Mouse (Mus musculus) urinary bladder, postnatal 14 days (tissue): ENCODE data around the gene Pigc.

Experiments
- DNase-seq: peaks from one replicate; pipeline ENCODE4 v3.0.0; 2021; ENCODE audit warnings: low spot score

Gene Pigc

GRCm38 (mm10) chr1:161976255-161977182 lies 7.5 kb downstream of the Pigc start:
- peak; percentile 83 for DNase-seq

- no peak for DNase-seq
These were observed 8.3 kb downstream of the Pigc start for GRCm38 (mm10) chr1:161977331-161977730.

GRCm38 (mm10) chr1:161978173-161978700 lies 9.3 kb downstream of the Pigc start:
- DNase-seq: no peak

- DNase-seq: no peak
These were observed 10.6 kb downstream of the Pigc start, which contains the start of gene 4930558K02Rik for GRCm38 (mm10) chr1:161979536-161979935. TSS of gene 4930558K02Rik (minus strand) at chr1:161979636.

GRCm38 (mm10) chr1:161980046-161980445 lies 11.1 kb downstream of the Pigc start:
- no peak for DNase-seq

- no peak for DNase-seq
These were observed 11.8 kb downstream of the Pigc start for GRCm38 (mm10) chr1:161980626-161981298.

- DNase-seq: no peak
These were observed 14.5 kb downstream of the Pigc start for GRCm38 (mm10) chr1:161983451-161983850.

- no peak for DNase-seq
These were observed 15.1 kb downstream of the Pigc start for GRCm38 (mm10) chr1:161983979-161984566.

GRCm38 (mm10) chr1:161990684-161991578 lies 21.9 kb downstream of the Pigc start:
- no peak for DNase-seq

GRCm38 (mm10) chr1:161991846-161992245 lies 22.9 kb downstream of the Pigc start:
- DNase-seq: no peak

- no peak for DNase-seq
These were observed 23.4 kb downstream of the Pigc start for GRCm38 (mm10) chr1:161992389-161992788.

- DNase-seq: no peak
These were observed 29.8 kb downstream of the Pigc start for GRCm38 (mm10) chr1:161998781-161999180.

GRCm38 (mm10) chr1:161999338-161999737 lies 30.4 kb downstream of the Pigc start:
- no peak for DNase-seq

GRCm38 (mm10) chr1:161999882-162000371 lies 30.9 kb downstream of the Pigc start:
- no peak for DNase-seq

- no peak for DNase-seq
These were observed 32.3 kb downstream of the Pigc start for GRCm38 (mm10) chr1:162001328-162001727.

- DNase-seq: no peak
These were observed 34.9 kb downstream of the Pigc start for GRCm38 (mm10) chr1:162003729-162004517.

- DNase-seq: no peak
These were observed 35.5 kb downstream of the Pigc start for GRCm38 (mm10) chr1:162004518-162004780.

GRCm38 (mm10) chr1:162004821-162005770 lies 36.1 kb downstream of the Pigc start:
- DNase-seq: peak; percentile 58

GRCm38 (mm10) chr1:162006109-162006508 lies 37.1 kb downstream of the Pigc start:
- DNase-seq: no peak
